Mouse (Mus musculus): ENCODE data around the gene Gsk3b. TPM values are rescaled to one million over a fixed set of nuclear protein-coding genes. Genes with fewer than 3 reads are reported as not detected.
"Not testable (repeated sequence)": the region's sequence is repeated elsewhere in the genome, so short reads cannot be mapped to it uniquely, and the experiment has no call there.

Gene Gsk3b
- polyA plus RNA-seq, 1 experiment from 2014 or later, result 36.7 TPM

DNA sequence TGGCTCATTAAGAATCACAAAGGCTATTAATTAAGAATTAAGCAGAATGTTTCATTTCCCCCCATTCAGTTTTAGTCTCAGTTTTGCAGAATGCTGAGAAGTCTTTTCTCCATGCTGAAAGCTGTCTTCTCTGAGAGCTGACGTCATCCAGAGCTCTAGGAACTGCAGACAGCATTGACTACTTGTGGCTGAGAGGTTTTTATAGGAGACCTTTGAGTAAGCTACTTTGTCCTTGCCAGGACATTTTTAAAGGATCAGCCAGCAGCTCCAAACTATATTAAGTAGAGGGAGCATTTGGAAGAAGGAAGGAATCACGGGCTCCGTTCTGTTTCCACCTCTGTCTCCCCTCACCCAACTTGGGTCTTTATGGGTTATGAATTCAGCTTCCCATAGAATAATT lies 17.7 kb downstream of the Gsk3b start:
- H3K4me2 ChIP-seq, result peak overlapping the region; percentile 5; the same call in 1 of the 2 replicates
- no peak overlapping the region for H3K4me3 ChIP-seq
- H3K27me3 ChIP-seq (replicated peaks), result no peaks in the 10 kb centered on the region
- no peak overlapping the region for H3K9ac ChIP-seq
- 35% methylated on average over 3 of the region's 3 CpGs for WGBS
- 0 out of 2 replicates have a peak, but pooled peaks cover 6% of the 10 kb centered on the region for H3K36me3 ChIP-seq
- H3K27ac ChIP-seq (replicated peaks), result peak overlapping the region; percentile 67
- peaks cover 54% of the 10 kb centered on the region for H3K4me1 ChIP-seq
- ATAC-seq (ENCODE audit: extremely low read depth, insufficient number of reproducible peaks, low FRiP score, low TSS enrichment), result no peak
- no peaks in the 10 kb centered on the region for H3K9me3 ChIP-seq

GRCm38 (mm10) chr16:38110001-38110400 lies 21.2 kb downstream of the Gsk3b start:
- WGBS, result 81% methylated on average over 9 of the region's 9 CpGs
- Histone ChIP-seq H3K27ac (replicated peaks) (peak overlapping the region; percentile 45; the same call in 1 of the 2 replicates), H3K4me1 (peaks cover 75% of the 10 kb centered on the region), H3K9me3 (no peaks in the 10 kb centered on the region), H3K27me3 (replicated peaks) (no peaks in the 10 kb centered on the region), H3K9ac (no peak overlapping the region), H3K4me2 (no peak overlapping the region), H3K36me3 (peaks cover 8% of the 10 kb centered on the region; the same call in 1 of the 2 replicates), H3K4me3 (no peak overlapping the region)
- ATAC-seq (ENCODE audit: extremely low read depth, insufficient number of reproducible peaks, low FRiP score, low TSS enrichment), result no peak

DNA sequence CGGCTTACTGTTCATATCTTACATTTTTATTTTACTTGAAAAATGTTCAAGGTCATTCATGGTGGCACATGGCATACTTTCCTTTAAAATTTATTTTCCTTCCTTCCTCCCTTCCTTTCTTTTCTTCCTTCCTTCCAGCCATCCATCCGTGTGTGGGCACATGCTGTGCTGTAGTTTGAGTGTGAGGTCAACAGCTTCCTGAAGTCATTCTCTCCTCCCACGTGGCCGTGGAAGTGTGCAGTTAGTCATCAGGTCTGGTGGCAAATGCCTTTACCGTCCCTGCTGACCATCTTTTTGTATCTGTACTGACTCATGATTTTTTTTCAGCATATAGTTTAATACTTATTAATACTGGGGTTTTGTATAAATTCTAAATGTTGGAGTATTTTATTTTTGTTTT lies 21.8 kb downstream of the Gsk3b start:
- H3K27me3 ChIP-seq (replicated peaks), result no peaks in the 10 kb centered on the region
- no peak for ATAC-seq (ENCODE audit: extremely low read depth, insufficient number of reproducible peaks, low FRiP score, low TSS enrichment)
- H3K36me3 ChIP-seq, result peaks cover 8% of the 10 kb centered on the region; the same call in 1 of the 2 replicates
- H3K9me3 ChIP-seq, result no peaks in the 10 kb centered on the region
- H3K4me2 ChIP-seq, result no peak overlapping the region
- no peak overlapping the region for H3K9ac ChIP-seq
- no peak overlapping the region for H3K27ac ChIP-seq (replicated peaks)
- peaks cover 75% of the 10 kb centered on the region for H3K4me1 ChIP-seq
- 24% methylated on average over 5 of the region's 5 CpGs for WGBS
- no peak overlapping the region for H3K4me3 ChIP-seq

DNA sequence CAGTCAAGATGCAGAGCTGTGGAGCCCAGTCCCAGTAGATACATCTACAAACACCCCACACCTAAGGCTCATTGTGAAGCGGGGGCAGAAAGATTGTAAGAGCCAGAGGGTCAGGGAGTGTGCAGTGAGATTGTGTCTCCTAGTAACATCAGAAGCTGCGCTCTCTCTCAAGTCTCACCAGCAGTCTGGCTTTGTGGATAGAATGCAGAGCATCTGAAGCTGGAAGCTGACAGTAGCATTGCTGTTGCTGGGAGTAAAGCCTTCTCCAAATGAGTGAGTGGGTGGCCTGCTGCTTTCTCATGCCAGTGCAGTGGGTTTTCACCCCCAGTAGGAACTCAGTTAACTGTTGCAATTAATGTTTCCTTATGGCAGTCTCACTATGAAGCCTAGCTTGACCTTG lies 25.3 kb downstream of the Gsk3b start:
- H3K27me3 ChIP-seq (replicated peaks), result no peaks in the 10 kb centered on the region
- H3K4me1 ChIP-seq, result peaks cover 74% of the 10 kb centered on the region
- peak overlapping the region; percentile 70 for H3K27ac ChIP-seq (replicated peaks)
- no peak overlapping the region; the same call in 1 of the 2 replicates for H3K9ac ChIP-seq
- no peak overlapping the region for H3K4me3 ChIP-seq
- WGBS, result 40% methylated on average over 2 of the region's 2 CpGs
- H3K4me2 ChIP-seq, result peak overlapping the region; percentile 4; the same call in 1 of the 2 replicates
- no peaks in the 10 kb centered on the region for H3K9me3 ChIP-seq
- no peak for ATAC-seq (ENCODE audit: extremely low read depth, insufficient number of reproducible peaks, low FRiP score, low TSS enrichment)
- H3K36me3 ChIP-seq, result peaks cover 5% of the 10 kb centered on the region; the same call in 1 of the 2 replicates

DNA sequence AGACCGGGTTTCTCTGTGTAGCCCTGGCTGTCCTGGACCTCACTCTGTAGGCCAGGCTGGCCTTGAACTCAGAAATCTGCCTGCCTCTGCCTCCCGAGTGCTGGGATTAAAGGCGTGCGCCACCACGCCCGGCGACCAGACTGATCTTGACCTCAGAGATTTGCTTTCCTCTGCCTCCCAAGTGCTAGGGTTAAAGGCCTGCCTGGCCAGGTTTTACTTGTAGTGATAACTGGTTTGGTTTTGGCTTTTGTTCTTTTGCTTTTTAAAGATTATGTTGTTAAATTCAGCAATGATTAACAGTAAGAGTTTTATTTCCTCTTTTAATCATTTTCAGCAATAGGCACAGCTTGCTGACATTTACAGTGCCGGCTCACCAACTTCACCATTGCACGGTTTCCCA lies 29.1 kb downstream of the Gsk3b start:
- peaks cover 61% of the 10 kb centered on the region for H3K4me1 ChIP-seq
- not testable (repeated sequence) for H3K9ac ChIP-seq; ATAC-seq (ENCODE audit: extremely low read depth, insufficient number of reproducible peaks, low FRiP score, low TSS enrichment); H3K27me3 ChIP-seq (replicated peaks); H3K27ac ChIP-seq (replicated peaks); H3K36me3 ChIP-seq; H3K4me3 ChIP-seq; H3K9me3 ChIP-seq; H3K4me2 ChIP-seq
- WGBS, result 86% methylated on average over 9 of the region's 9 CpGs

DNA sequence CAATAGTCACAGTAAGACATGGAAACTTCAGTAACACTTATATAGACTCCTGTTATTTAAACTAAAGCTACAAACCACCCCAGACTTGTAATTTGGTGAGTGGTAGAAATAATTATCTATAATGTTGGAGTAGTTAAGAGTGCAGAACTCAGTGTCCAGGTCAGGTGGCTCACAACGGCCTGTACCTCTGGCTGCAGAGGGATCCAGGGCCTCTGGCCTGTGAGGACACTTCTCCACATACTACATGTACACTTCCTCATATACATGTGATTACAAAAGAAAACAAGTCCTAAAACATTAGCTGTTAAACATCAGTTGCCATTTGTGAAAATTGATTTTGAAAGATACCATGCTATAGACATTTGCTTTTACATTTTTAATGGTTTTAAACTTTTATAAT lies 29.9 kb downstream of the Gsk3b start:
- Histone ChIP-seq H3K27ac (replicated peaks) (no peak overlapping the region), H3K4me3 (no peak overlapping the region), H3K27me3 (replicated peaks) (no peaks in the 10 kb centered on the region), H3K36me3 (peaks cover 5% of the 10 kb centered on the region; the same call in 1 of the 2 replicates), H3K9me3 (no peaks in the 10 kb centered on the region), H3K4me2 (no peak overlapping the region), H3K9ac (no peak overlapping the region), H3K4me1 (peaks cover 55% of the 10 kb centered on the region)
- WGBS, result 63% methylated on average over 1 of the region's 1 CpGs
- no peak for ATAC-seq (ENCODE audit: extremely low read depth, insufficient number of reproducible peaks, low FRiP score, low TSS enrichment)

- peaks cover 49% of the 10 kb centered on the region for H3K4me1 ChIP-seq
- no peaks in the 10 kb centered on the region for H3K27me3 ChIP-seq (replicated peaks)
- H3K36me3 ChIP-seq, result peaks cover 4% of the 10 kb centered on the region; the same call in 1 of the 2 replicates
- no peak overlapping the region for H3K27ac ChIP-seq (replicated peaks)
- no peak overlapping the region for H3K4me2 ChIP-seq
- H3K9ac ChIP-seq, result no peak overlapping the region
- H3K9me3 ChIP-seq, result no peaks in the 10 kb centered on the region
- H3K4me3 ChIP-seq, result no peak overlapping the region
- 82% methylated on average over 5 of the region's 5 CpGs for WGBS
- ATAC-seq (ENCODE audit: extremely low read depth, insufficient number of reproducible peaks, low FRiP score, low TSS enrichment), result no peak
Observed at GRCm38 (mm10) chr16:38119286-38119685, 30.5 kb downstream of the Gsk3b start.

DNA sequence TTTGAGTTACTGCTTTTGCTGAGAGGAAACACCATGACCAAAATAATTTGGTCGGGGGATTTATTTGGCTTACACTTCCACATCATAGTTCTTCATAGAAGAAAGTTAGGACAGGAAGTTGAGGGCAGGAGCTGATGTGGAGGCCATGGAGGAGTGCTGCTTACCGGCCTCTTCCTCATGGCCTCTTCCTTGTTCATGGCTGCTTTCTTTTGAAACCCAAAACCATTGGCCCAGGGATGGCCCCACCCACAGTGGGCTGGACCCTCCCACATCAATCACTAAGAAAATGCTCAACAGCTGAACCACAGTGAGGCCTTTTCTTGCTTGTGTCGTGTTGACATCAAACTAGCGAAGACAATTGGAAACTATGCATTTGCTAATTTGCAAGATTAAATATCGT lies 40.4 kb downstream of the Gsk3b start:
- peaks cover 57% of the 10 kb centered on the region for H3K4me1 ChIP-seq
- no peak for ATAC-seq (ENCODE audit: extremely low read depth, insufficient number of reproducible peaks, low FRiP score, low TSS enrichment)
- no peaks in the 10 kb centered on the region for H3K36me3 ChIP-seq

GRCm38 (mm10) chr16:38131041-38131440 lies 42.2 kb downstream of the Gsk3b start:
- no peaks in the 10 kb centered on the region for H3K9me3 ChIP-seq
- H3K4me2 ChIP-seq, result peak overlapping the region; percentile 53
- 69% methylated on average over 3 of the region's 3 CpGs for WGBS
- H3K4me1 ChIP-seq, result peaks cover 71% of the 10 kb centered on the region
- H3K27me3 ChIP-seq (replicated peaks), result no peaks in the 10 kb centered on the region
- no peak overlapping the region for H3K9ac ChIP-seq
- 0 out of 2 replicates have a peak, but pooled peaks cover under 1% of the 10 kb centered on the region for H3K36me3 ChIP-seq
- ATAC-seq (ENCODE audit: extremely low read depth, insufficient number of reproducible peaks, low FRiP score, low TSS enrichment), result no peak
- H3K4me3 ChIP-seq, result no peak overlapping the region
- 0 out of 2 replicates have a peak overlapping the region, but pooled peaks have one; percentile 75 for H3K27ac ChIP-seq (replicated peaks)

More for the DNA sequence above, 40.4 kb downstream of the Gsk3b start:
- Histone ChIP-seq H3K27me3 (replicated peaks) (no peaks in the 10 kb centered on the region), H3K9me3 (no peaks in the 10 kb centered on the region), H3K4me3 (no peak overlapping the region), H3K27ac (replicated peaks) (no peak overlapping the region), H3K9ac (no peak overlapping the region), H3K4me2 (no peak overlapping the region)
- 84% methylated on average over 5 of the region's 5 CpGs for WGBS

DNA sequence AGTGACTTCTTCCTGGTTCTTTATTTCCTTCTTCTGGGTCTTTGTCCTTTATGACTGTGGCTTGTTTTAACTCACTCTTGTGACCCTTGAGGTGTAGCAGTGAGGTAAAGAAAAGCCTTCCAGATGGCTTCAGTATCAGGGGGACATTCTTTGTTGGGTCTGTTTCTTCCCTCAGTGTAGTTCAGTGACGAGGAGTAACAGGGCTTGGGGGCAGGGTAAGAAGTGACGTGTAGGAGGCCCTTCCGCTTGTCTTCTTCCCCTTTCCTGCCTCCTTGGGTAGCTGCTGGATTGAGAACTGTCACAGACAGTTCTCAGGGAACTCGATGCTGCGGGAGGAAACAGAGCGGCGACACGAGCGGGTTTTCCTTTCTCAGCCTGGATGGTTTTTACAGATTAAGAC lies 43.0 kb downstream of the Gsk3b start:
- Histone ChIP-seq H3K27ac (replicated peaks) (peak overlapping the region; percentile 75), H3K36me3 (0 out of 2 replicates have a peak, but pooled peaks cover 3% of the 10 kb centered on the region), H3K9me3 (no peaks in the 10 kb centered on the region), H3K4me1 (peaks cover 76% of the 10 kb centered on the region), H3K4me3 (peak overlapping the region; percentile 13), H3K27me3 (replicated peaks) (no peaks in the 10 kb centered on the region), H3K4me2 (peak overlapping the region; percentile 53), H3K9ac (peak overlapping the region; percentile 65)
- WGBS, result 21% methylated on average over 9 of the region's 9 CpGs
- no peak for ATAC-seq (ENCODE audit: extremely low read depth, insufficient number of reproducible peaks, low FRiP score, low TSS enrichment)

DNA sequence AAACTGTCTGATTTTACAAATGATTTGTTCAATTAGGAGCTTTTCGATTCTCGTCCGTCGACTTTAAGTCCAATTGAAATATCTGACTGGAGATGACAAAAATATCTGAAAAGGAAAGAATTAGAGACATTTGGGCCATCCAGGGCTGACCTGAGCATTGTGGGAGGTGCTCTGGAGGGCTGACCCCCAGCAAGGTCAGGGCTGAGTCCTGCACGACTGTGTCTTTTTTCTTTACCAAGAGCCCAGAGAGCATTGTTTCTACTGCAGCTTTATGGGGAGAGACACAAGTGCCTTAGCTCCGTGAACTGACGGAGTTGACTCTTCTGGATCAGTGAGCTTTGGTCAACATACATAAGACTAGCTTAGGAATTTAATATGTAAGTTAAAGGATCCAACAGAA lies 43.4 kb downstream of the Gsk3b start:
- Histone ChIP-seq H3K4me3 (peak overlapping the region; percentile 13; the same call in 1 of the 2 replicates), H3K27ac (replicated peaks) (peak overlapping the region; percentile 75), H3K9ac (peak overlapping the region; percentile 65; the same call in 1 of the 2 replicates), H3K27me3 (replicated peaks) (no peaks in the 10 kb centered on the region), H3K4me2 (peak overlapping the region; percentile 53), H3K9me3 (no peaks in the 10 kb centered on the region), H3K36me3 (0 out of 2 replicates have a peak, but pooled peaks cover 3% of the 10 kb centered on the region), H3K4me1 (peaks cover 79% of the 10 kb centered on the region)
- WGBS, result 57% methylated on average over 7 of the region's 7 CpGs
- ATAC-seq (ENCODE audit: extremely low read depth, insufficient number of reproducible peaks, low FRiP score, low TSS enrichment), result no peak

DNA sequence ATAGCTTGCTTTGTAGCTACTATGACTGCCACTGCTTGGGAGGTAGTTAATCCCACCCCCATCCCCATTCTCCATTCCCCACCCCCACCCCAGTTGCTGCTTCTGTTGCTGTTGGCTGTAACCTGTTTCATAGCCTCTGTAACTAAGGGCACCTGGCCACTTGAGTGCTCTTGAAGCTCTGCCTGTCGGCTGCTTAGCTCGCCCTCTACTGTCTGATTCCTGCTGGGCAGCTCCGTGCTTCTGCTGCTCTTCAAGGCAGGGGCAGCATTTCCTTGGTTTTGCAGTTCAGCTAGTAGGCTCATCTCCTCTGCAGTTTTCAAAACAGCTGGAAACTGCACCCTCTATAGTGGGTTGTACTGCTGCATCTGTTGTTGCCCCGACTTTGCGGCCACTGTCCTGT lies 48.5 kb downstream of the Gsk3b start:
- Histone ChIP-seq H3K4me1 (peaks cover 64% of the 10 kb centered on the region), H3K9ac (peak overlapping the region; percentile 1; the same call in 1 of the 2 replicates), H3K4me3 (no peak overlapping the region), H3K27me3 (replicated peaks) (no peaks in the 10 kb centered on the region), H3K36me3 (0 out of 2 replicates have a peak, but pooled peaks cover 3% of the 10 kb centered on the region), H3K4me2 (no peak overlapping the region), H3K9me3 (no peaks in the 10 kb centered on the region), H3K27ac (replicated peaks) (no peak overlapping the region)
- ATAC-seq (ENCODE audit: extremely low read depth, insufficient number of reproducible peaks, low FRiP score, low TSS enrichment), result no peak
- WGBS, result 45% methylated on average over 5 of the region's 5 CpGs
